Mouse (Mus musculus): ENCODE data around the gene Pigc.

The Pigc gene

DNA sequence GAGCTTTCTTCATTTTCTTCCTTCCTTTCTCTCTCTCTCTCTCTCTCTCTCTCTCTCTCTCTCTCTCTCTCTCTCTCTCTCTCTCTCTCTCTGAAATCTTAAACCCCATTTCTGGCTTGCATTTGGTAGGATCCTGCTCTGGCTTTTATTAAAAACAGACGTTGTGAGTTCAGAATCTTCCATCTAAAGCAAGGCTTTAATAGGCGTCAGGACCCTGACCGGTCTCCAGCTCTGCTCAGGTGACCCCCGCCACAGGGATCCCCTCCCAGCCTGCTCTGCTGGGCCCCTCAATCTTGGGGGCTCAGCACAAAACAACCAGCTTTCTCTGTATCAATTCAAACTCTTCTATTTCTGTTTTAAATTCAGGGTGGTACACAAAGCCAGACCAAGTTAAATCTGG, 39.2 kb downstream of the Pigc start:
- no peak for DNase-seq (ENCODE audit: low read depth, low spot score)

DNA sequence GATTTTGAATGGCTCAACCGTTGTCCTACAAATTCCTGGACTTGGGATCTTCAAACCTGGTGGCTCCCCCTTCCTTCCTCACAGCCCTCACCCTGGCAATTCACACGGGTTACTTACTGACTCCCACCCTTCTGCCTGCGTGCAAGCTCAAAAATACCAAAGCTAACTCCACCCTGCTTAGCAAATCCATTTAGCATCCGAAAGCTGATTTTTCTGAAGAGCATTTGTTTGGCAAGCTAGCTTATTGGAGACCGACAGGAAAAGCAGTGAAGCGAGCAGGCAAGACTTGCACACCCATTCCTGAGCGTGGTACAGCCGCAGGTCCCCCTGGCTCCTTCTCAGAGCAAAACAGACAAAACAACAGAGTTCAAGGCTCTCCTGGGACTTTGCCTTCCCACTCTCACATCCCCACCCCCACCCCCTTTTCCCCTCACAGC, 39.7 kb downstream of the Pigc start:
- no peak for DNase-seq (ENCODE audit: low read depth, low spot score)

DNA sequence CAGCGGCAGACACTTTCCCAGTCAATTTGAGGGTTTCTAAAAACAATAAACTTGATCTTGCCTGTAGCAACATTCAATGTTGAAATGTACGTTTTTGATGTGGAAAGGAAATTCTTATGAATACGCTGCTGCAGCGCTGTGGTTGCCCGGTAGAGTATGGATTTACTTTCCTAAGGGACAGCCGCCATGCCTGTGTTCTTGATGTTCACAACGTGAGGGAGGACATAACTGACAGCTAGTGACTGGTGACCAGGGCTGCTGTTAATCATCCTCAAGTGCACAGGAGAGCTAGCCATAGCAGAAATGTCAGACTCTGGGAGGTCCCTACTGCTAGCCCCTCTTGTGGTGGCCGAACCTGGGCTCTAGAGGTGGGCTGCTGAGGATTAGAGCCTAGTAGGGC, 40.1 kb downstream of the Pigc start:
- no peak for DNase-seq (ENCODE audit: low read depth, low spot score)

DNA sequence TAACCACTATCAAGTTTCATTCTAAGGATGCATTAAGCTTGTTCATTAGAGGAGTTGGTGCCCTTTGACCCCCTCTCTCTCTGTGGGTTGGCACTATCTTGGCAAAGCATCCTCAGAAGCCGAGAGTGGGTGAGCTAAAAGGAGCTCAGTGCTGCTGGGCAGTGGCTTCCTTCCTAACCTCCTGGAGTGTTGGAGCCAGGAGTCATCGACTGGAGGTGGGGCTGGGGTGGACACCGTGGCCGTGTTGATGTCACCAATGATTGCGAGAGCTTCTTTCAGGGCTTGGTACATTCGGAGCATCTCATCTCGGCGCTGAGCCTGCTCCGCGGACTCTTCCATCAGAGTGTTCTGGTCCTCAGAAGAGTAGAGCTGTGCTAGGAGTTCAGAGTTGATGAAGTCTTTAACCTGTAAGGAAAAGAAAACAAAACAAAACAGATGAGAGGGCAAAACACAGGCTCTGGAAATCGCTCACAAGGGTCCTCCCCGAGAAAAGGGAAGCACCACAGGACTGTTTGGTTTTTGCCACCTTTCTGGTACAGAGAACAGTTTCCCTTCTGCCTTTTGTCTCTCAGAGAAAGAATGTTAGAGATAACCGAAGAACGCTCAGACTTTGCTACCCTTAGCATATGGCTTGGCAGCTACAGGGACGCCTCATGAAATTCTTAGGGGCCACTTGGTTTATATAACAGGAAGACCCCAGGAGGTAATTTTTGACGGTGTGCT, 42.7 kb downstream of the Pigc start:
- no peak for DNase-seq (ENCODE audit: low read depth, low spot score)

DNA sequence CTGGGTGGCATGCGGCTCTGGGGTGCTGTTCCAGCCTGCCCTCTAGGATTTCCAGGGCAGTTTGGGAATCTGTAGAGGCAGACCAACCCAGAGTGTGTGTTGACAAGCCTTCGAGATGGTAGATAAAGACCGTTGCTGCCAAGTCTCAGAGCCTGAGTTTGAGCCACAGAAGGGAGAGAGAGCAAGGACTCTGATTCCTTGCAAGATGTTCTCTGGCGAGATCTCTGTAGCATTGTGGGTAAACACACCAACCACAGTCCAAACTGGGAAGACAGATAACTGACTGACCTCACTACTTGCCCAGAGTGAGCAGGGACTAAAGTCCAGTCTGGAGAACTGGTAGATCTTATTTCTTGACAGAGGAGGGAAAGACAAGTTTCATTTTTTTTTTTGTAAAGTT, 44.6 kb downstream of the Pigc start:
- DNase-seq (ENCODE audit: low read depth, low spot score): no peak

DNA sequence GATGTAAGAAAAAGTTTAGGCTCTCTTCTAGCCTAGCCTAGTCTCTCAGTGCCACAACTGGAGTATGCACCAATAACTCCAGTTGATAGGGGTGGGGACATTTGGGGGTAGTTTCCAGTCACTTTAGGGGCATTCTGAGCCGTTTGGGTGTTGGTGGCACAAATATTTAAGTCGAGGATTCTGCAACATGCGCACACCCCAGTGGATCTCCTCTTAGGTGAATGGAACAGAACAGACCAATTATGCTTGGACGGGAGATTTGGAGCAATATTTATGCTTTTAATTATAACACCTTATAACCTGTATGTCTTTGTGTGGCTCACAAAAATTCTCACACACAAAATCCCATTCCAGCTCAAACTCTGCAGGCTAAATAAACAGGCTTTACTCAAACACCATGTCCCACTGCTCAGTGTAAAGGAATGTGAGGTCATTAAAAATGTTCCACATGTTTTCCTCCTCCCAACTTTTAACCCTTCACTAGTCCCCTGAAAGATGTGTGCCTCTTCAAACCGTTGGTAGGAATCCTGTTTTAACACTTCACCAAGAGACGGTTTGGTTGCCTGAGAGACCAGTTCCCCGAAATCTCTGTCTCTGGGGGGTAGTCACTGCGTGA, 46.4 kb downstream of the Pigc start:
- DNase-seq (ENCODE audit: low read depth, low spot score): no peak

DNA sequence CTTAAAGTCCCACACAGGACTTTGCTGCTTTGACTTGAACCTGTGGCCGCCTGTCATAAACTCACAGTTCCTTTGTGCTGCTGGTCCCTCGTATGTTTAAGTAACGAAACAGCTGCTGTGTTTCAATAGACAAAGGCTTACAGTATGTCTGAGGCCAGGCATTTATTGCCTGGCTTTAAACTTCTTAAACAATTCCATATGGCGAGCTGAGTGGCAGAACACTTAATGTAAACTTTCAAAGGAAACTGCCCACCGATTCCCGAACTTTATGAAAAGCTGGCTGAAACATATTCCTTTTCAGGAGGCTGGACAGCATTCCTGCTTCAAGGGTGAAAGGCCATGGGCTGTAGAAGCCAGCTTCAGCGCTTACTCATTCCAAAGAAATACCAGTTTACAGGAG, 48.0 kb downstream of the Pigc start:
- no peak for DNase-seq (ENCODE audit: low read depth, low spot score)

DNA sequence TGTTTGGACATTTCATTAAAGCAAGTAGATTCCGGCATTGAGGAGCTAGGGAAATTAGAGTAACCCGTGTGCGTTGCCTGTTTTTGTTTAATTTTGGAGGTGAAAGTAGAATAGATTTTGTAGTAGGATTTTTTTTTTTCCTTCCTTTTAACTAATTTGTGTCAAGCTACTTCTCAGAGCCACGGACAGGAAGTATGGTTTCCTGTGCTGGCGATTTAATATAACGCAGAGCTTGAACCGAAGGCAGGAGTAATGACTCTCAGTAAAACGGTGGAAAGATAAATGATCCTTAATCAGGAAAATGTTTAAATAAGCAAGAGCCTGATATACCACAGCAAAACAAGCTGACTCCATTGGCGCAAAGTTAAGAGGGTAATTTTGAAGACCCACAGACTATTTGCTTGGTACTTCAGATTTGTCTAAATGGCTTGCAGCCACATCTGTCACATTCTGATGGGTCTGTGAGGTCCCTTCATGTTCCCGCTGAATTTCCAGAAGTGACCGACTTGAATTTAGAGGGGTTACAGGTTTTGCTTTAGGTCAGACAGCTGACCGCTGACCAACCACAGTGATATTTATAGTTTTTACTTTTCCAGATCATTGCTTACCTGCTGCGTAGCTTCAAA, 49.1 kb downstream of the Pigc start:
- no peak for DNase-seq (ENCODE audit: low read depth, low spot score)

DNA sequence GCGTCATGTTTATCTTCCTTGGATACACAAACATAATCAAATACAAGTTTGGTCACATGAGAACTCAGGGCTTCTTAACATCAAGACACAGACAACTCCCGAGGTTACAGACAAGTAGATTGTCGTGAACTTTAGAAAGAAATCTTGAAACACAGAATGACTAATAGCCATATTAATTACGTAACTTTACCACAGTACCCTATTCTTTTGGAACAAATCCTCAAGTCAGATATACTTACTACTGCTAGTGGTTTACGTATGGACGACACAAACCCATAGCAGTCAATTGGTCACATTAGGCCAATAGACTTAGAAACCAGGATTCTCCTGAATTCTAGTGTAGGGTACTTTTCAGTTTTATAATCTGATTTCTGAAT, 49.6 kb downstream of the Pigc start:
- no peak for DNase-seq (ENCODE audit: low read depth, low spot score)

DNA sequence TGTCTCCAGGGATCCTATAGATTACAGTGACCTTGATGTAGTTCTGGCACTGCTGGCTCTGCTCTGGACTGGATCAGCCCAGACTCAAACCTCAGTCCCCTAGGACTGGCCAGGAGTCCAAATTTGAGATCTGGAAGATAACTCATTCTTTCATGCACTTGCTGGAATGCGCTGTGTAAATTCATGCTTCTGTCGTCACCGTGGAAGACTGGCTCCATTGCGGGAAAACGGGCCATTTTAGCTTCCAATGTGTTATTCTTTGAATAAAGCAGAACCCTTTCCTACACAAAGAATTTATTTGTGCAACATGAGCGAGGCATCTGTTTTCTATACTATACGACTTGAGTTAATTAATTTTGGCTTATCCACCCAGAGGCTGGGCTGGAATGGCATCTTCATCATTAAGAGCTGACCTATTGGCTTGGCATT, 51.3 kb downstream of the Pigc start:
- no peak for DNase-seq (ENCODE audit: low read depth, low spot score)

DNA sequence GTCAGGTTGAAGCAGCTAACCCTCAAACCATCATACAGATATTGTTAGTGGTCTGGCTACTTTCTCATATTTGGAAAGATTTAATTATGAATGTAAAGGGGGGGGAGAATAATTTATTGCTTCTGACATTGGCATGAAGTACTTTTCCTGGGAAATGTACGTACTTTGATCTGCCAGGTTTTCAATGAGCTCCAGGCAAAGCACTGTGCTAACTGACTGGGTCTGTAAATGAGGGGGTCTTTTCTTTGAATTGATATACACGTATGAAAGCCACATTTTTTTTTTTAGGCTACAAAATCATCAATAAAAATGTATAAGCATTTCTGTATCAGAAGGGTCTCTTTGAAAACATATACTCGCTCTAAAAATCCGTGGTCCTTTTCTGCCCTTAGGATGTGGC, 51.8 kb downstream of the Pigc start:
- no peak for DNase-seq (ENCODE audit: low read depth, low spot score)

All from CD4-positive, CD25-positive, alpha-beta regulatory T cell, adult 2 months (primary cell).